Mouse (Mus musculus) kidney, postnatal 4 days (tissue): ENCODE data around the gene Ppp4c.

Source experiments
- DNase-seq, 2 experiments: peaks; one replicate each; pipeline ENCODE4 v3.0.0; 2021; ENCODE audit warnings: mixed read lengths in 2 of 2

Ppp4c gene

GRCm38 (mm10) chr7:126801057-126801422 lies 8.7 kb upstream of the Ppp4c start:
- DNase-seq = no peak

- no peak for DNase-seq
Observed at GRCm38 (mm10) chr7:126800269-126801056, 8.2 kb upstream of the Ppp4c start.

DNA sequence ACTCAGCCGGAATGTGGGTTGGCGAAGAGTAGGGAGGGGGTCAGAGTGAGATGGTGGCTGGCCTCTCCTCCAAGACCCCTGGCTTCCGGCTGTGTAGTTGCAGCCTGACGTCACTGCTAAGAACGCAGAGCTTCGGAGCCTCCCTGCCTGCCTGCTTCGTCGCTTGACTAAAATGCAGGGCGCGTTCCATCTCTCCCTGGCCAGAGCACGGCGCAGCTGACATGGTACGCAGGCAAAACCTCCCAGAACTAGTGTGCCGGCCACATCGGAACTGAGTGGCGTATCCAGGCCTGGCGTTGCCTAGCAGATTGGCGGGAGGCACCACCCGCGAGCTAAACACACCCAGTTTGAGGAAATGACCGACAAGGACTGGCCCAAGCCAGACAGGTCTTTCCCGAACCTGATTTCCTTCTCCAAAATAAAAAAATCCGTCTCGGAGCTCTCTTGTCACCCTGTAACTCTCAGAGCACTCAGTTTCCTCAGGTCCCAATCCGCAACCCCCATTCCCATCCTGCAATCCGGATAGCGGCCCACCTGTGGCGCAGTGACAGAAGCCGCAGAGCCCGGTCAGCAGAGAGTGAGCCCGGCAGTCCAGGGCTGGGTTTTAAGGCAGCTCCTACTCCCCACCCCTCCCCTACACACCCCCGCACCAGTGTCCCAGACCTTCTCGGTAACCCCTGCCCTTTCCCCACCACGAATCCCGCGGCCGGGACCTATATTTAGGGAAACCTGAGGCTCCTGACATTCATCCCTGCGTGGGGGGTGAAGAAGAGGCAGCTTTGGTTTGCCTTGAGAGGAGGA lies 7.4 kb upstream of the Ppp4c start:
- DNase-seq = peak in 1 of 2 experiments; percentile 51

DNA sequence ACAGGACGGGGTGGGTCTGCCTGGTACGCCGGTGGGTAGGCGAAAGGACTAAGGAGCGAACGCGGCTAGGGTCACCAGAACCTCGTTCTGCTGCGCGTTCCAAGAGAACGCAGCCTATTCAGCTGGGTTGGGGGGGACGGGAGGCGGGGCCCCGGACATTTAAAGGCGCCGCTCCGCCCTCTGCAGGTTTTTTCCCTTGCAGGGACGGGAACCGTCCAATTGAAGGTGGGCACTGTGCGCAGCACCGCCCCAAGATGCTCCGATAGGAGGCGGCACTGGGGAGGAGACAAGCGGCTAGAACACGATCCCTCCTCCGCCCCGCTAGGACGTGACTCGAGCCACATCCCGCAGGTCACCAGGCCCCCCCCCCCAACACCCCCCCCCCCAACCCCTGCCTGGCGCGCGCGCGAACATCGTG lies 6.8 kb upstream of the Ppp4c start:
- peak; percentile 97 to 98 for DNase-seq

DNA sequence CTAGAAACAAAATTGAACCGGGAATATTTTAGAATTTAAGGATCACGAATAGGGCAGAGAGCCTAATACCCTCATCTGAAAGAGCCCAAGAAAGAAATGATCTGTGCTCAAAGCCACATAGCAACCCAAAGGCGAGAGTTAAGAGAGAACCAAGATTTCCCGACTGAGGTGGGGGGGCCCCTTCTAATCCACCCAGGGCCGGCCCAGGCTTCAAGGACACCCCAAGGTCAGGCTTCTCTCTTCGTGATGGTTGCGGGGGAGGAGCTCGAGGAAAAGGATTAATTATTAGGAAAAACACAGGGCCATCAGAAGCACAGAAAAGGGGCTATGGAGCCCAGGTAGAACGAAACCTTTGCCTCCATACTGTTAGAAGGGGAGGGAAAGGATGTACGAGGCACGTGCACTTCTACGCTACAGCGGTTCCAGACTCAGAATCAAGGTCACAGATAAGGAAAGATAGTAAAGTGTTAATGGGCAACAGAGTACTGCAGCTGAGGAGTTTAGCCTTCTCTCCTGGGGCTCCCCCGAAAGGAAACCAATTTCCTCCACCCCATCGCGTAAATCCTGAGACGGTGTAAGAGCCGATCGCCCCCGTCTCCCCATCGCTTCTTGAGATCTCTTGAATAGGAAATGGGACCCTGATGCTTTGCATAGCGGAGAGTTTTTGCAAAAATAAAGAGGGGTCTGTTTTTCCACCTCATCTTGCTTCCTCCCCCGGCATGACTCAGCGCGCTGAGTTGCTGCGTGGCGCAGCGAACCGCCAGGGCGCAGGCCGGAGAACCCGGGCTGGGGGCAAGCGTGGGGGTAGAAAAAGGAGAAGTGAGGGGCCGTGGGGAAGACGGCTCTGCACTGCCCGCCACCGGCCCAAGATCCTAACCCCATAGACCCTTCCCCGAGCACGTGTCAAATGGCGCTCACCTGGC lies 6.1 kb upstream of the Ppp4c start:
- peak in 1 of 2 experiments; percentile 55 for DNase-seq

DNA sequence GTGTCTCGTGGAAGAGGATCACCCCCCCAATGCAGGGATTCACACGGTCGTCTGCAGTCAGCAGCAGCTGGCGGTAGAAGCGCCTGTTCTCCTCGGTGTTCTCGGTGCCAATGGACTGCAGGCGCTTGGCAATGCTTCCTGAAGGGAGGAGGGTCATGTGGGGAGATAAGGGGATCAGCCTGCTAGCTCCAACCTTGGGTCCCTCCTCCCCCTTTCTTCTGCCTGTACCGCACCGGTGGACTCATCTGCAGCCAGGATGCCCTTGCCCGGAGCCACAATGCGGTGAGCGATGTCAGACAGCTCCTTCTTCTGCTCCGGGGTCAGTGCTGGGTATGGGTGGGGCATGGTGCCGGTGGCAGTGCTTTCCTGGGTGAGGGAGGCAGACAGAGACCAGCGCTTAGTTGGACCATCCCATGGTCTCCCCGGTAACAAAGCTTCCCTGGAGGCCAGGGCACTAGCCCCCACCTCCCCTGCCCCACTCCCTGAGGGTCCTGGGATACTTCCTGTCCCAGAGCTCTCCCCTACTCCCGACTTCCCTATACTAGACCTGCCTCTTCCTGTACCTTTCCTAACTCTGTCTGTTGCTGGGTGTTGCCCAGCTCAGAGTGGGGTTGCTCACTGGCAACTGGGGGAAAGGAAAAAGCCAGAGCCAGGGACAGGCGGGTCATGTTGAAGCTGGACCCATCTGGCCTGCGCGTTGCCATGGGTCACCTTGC lies 5.3 kb upstream of the Ppp4c start, which contains the start of gene Fam57b:
TSS of gene Fam57b (plus strand) at position 258 of the 716 bp plus-strand sequence.
- DNase-seq = peak in 1 of 2 experiments; percentile 40

DNA sequence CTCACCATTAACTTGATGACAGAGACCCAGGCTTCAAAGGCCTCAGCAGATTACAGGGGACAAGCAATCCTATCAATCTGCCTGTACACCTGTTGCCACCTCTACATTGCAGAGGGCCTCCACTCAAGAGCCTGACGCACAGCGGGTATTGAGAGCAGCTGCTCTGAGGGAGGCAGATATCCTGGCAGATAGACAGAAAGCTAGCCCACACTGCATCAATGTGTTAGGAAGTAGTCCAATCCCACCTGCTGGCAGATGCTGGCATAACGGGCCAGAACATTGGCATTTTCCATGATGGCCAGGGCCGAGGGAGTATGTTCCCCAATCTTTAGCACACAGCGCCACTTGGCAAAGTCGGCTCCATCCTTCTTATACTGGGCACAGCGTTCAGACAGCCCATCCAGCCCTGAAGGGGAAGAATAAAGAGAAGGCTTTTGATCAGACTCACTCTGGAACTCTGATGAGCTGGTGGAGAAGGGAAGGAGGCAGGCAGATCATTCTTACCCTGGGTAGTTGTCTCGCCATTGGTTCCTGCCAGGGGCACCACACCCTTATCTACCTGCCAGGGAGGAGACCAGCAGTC lies 4.1 kb upstream of the Ppp4c start:
- DNase-seq = peak; percentile 61 to 70

DNA sequence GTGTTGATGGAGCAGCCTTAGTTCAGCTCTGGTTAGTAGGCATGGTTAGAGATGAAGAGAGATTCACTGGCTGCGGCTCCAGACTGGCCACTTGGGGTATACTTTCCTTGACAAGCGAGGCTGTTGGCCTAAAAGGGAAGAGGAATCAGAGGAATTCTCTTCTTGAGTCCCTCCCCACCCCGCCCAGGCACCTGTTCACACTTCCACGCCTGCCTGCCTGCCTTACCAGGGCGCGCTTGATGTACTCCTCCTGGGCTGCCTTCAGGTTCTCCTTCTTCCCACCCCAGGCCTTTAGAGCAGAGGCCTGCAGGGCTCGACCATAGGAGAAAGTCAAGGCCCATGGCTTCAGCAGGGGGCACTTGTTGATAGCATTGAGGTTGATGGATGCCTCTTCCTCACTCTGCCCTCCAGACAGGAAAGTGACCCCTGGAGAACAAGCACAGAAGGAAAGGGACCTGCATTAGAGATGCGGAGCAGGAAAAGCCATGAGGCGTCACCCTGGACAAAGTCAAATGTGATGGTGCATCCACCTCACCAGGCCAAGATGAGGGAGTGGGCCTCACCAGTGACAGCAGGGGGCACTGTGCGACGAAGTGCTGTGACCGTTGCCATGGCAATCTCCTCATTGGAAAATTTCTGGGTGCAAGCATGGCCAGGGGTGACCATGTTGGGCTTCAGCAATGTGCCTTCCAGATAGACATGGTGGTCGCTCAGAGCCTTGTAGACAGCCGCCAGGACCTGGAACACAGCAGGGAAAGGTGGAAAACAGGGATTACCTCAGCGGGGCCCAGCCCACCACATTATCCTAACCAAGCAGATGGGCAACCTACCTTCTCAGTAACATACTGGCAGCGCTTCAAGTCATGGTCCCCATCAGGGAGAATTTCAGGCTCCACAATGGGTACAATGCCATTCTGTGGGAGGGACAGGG lies 3.4 kb upstream of the Ppp4c start:
- DNase-seq = no peak

- no peak for DNase-seq
Observed at GRCm38 (mm10) chr7:126794271-126794605, 1.9 kb upstream of the Ppp4c start.

DNA sequence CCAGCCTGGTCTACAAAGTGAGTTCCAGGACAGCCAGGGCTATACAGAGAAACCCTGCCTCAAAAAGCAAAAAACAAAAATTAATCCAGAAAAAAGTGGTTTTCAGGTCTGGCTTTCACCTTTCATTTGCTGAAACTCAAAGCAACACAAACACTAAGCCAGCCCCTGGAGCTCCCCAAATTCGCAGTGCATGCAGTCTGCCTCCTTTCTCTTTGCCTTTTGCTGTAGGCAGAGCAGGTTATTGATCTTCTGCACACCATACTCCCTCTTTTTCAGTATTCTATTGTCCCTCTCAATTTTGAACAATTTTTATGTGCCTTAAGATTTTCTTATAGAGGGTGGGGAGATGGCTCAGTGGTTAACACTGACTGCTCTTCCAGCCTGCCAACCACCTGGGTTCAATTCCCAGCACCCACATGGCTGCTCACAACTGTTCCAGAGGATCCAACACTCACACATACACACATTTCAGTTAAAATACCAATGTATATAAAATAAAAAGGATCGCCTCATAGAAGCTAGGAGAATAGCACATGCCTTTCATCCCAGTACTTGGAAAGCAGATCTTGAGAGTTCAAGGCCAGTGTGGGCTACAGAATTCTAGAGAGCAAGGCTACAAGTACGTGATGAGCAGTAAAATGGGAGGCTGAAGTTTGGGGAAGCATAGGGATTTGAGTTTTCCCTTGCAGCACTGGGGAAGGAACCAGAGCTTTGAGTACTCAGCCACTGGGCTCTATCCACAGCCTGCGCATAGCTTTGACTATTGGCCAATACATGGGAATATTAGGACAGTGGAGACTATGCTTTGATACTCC lies 1.4 kb upstream of the Ppp4c start:
- no peak for DNase-seq

DNA sequence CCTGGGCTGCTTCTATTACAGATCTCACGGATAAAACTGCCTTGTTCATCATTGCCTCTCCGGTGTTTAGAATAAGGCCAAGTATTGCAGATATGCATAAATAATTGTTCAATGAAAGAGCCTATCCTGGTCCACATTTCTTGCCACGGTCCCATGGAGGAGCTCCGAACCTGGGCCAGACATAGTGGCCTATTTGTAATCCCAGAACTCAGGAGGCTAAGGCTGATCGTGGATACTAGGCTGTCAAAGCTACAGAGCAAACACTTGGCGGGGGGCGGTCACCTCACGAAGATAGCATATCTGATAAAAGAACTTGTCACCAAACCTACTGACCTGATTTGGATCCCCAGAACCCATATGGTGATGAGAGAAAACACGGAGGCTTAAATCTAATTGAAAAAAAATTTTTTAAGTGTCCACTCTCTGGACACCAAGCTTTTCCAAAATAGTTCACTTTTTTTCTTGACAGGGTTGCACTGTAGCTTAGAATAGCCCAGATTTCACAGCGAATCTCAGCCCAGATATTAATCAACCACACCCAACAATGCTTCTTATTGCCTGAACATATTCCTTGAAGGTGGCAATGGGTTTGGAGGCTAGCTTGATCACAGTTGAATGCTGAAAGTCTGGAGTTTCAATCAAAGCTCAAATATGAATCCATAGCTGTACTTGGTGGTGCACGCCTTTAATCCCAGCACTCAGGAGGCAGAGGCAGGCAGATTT lies 586 bp upstream of the Ppp4c start:
- DNase-seq = no peak

DNA sequence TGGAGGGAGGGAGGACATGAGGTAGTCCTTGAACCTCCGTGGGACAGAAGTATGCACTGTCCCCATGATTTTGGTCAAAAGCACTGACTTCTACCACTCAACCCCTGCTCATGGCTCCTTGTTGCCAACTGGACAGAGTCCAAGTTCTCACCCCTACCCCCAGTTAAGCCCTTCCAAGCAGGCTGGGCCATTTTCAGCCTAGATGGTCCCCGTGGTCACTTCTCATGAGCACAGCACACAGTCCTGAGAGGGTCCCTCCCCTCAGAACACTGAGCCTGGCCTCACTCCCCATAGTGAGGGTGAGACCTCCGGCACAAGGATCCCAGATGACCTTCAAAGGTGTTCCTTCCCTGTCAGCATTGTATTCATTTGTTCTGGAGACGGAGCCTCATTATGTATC lies 3.2 kb downstream of the Ppp4c start:
- DNase-seq = no peak

DNA sequence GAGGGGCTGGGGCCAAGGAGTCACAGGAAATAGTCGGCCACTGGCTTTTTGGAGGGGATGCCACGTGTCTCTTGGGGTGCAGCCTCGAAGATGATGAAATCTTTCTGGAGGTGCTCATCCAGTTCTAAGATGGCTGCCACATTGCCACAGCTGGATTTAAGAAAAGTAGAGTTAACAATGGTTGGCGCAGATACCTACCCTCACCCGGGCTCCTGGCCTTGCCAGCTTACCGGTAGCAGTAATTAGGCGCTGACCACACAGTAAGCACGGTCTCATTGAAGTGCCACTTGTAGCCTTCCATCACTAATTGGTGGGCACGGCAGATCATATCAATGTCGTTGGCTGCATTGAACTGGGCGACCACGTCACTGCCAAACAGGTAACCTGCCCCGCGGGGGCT lies 6.2 kb downstream of the Ppp4c start:
- DNase-seq = no peak

DNA sequence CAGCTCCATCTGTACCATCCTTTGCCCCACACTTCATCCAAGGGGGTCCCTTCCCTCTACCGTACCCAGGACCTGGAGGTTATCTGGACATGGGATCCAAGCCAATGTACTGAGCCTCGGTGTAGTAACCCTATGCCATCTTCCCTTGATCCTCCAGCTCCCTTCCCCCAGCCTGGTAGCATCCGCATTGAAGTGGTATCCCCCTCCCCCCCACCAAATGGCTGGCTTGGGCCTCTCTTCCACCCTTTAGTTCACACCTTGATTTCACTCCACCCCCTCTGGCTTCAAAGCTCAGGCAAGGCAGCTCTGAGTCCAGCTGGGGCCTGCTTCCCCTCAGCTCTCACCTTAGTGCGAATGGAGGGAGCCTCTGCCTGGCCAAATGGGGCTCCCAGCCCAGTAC lies 7.2 kb downstream of the Ppp4c start:
- no peak for DNase-seq

- DNase-seq = no peak
Observed at GRCm38 (mm10) chr7:126784469-126784868, 7.8 kb downstream of the Ppp4c start.

GRCm38 (mm10) chr7:126782693-126783092 lies 9.6 kb downstream of the Ppp4c start:
- no peak for DNase-seq

DNA sequence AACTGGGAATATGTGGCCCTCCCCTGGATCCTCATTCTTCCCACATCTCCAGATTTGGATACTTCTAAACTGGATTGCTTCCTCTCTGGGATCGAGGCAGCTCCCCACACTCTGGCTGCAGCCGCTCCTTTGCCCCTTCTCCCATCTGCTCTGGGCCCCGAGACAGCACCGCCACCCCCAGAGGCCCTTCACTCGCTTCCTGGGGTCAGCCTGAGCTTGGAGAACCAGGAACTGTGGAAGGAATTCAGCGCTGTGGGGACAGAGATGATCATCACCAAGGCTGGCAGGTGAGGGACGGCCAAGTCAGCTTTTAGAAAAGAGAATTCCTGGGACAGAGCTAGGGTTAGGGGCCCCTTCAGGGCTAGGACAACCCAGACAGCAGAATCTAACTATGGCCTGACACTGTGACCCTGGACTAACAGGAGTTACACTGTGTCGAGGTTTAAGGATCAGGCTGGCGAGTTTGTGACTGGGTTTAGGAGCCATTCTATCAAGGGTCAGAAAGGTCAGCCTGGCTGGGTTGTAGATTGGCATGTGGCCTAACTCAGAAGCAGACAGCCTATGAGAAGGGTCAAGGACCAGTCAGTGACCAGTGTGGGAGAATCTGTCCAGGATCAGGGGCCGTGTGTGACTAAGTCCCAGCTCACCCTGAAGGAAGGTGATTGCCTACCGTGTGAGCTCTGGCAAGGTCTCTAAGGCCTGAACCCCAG lies 10.5 kb downstream of the Ppp4c start:
- DNase-seq = no peak

DNA sequence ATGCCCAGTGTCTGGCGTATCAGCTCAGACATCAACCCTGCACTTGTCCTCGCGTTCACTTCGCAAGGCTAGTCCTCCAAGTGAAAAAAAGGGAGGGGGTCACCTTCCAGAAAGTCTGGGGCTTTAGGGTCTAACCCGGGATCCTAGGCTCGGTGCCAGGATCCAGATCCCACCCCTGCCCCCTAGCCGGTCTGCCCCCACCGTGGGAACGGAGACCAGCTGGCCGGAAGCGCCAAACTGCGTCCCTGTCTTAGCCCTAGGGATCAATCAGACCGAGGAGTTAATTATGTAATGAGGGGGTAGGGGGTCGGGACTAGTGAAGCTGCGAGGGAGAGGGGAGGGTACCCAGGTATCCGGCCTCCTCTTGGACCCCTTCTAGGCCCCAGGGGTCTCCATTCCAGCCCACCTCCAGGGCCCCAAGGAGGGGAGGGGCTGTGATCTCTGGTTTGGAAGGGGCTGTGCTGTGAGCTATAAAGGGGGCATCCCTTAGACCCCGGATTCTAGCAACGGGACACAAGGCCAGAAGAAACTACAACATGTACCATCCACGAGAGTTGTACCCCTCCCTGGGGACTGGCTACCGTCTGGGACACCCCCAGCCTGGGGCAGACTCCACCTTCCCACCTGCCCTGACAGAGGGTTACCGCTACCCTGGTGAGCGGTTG lies 11.2 kb downstream of the Ppp4c start, which contains the start of gene Tbx6:
TSS of gene Tbx6 (plus strand) at position 513 of the 665 bp plus-strand sequence.
- DNase-seq = peak; percentile 54 to 66
